Mouse (Mus musculus): Measurements from ENCODE around the gene Ttll13.
A peak's percentile ranks its signal among the peaks of the same experiment; 100 is the strongest.

The Ttll13 gene

GRCm38 (mm10) chr7:80246148-80246721, at the start of gene Ttll13:
Gene Ttll13, plus strand, starts transcription at chr7:80246376.
- peak; percentile 93 to 98 for DNase-seq

- no peak for DNase-seq
These were observed 48.8 kb upstream of the Ttll13 start for GRCm38 (mm10) chr7:80197371-80197770.

- peak; percentile 80 to 83 for DNase-seq
These were observed 48.0 kb upstream of the Ttll13 start for GRCm38 (mm10) chr7:80197941-80198778.

- DNase-seq: peak in 1 of 2 experiments; percentile 45
These were observed 47.3 kb upstream of the Ttll13 start for GRCm38 (mm10) chr7:80198863-80199262.

GRCm38 (mm10) chr7:80199286-80199685, 46.9 kb upstream of the Ttll13 start:
- DNase-seq: no peak

GRCm38 (mm10) chr7:80199851-80200587, 46.2 kb upstream of the Ttll13 start:
- DNase-seq: no peak

- peak in 1 of 2 experiments; percentile 1 for DNase-seq
These were observed 45.6 kb upstream of the Ttll13 start for GRCm38 (mm10) chr7:80200588-80200945.

- DNase-seq: no peak
These were observed 45.1 kb upstream of the Ttll13 start for GRCm38 (mm10) chr7:80200963-80201539.

- no peak for DNase-seq
These were observed 44.2 kb upstream of the Ttll13 start for GRCm38 (mm10) chr7:80201888-80202540.

- DNase-seq: no peak
These were observed 43.2 kb upstream of the Ttll13 start for GRCm38 (mm10) chr7:80202961-80203360.

- no peak for DNase-seq
These were observed 42.5 kb upstream of the Ttll13 start for GRCm38 (mm10) chr7:80203638-80204096.

GRCm38 (mm10) chr7:80204362-80204761, 41.8 kb upstream of the Ttll13 start:
- DNase-seq: no peak

GRCm38 (mm10) chr7:80204961-80205360, 41.2 kb upstream of the Ttll13 start:
- DNase-seq: no peak

- DNase-seq: no peak
These were observed 40.2 kb upstream of the Ttll13 start for GRCm38 (mm10) chr7:80205705-80206589.

GRCm38 (mm10) chr7:80207314-80207731, 38.9 kb upstream of the Ttll13 start:
- peak in 1 of 2 experiments; percentile 12 for DNase-seq

GRCm38 (mm10) chr7:80208026-80208642, 38.0 kb upstream of the Ttll13 start:
- DNase-seq: peak in 1 of 2 experiments; percentile 8

- DNase-seq: peak in 1 of 2 experiments; percentile 20
These were observed 37.3 kb upstream of the Ttll13 start for GRCm38 (mm10) chr7:80208738-80209430.

- DNase-seq: no peak
These were observed 36.5 kb upstream of the Ttll13 start for GRCm38 (mm10) chr7:80209669-80210068.

GRCm38 (mm10) chr7:80210982-80211381, 35.2 kb upstream of the Ttll13 start:
- no peak for DNase-seq

- no peak for DNase-seq
These were observed 32.6 kb upstream of the Ttll13 start for GRCm38 (mm10) chr7:80213604-80214003.
